ENCODE assay signal across 39 mouse cellular contexts in the genomic region with DNA sequence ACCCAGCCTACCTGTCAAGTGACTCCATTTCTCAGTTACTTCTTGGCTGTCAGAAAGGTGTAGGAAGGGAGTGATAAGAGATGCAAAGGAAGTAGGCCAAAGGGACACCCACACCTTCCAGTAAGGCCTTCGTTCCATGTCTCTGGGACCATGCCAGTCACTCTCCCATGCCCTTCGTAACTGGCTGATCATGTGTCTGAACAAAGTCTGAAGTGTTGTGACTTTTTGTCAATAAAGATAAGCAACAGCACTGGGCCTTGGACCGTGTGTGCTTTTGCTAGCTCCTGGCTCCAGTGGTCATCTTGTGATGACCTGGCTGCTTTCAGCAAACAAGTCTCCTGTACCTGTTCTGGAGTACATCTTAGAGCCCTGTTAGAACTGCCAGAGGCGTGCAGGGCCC. TPM values are rescaled to one million over a fixed set of nuclear protein-coding genes. Genes with fewer than 3 reads are reported as not detected.
DNase-seq lines count a peak whose midpoint lies in the region; ATAC-seq and TF ChIP-seq lines count a peak whose summit lies in the region.
"Had no signal": no experiment of that assay in that cellular context is flagged by ENCODE, and none has a peak within 500 bp of the region (broad histone marks: within the 10 kb centered on the region; RNA-seq: fewer than 3 reads in every experiment).

No protein-coding gene starts in this region.

- H3K36me3 ChIP-seq in forebrain, embryonic 10.5 days (replicated peaks): peaks cover 58% of the 10 kb centered on the region
- peaks cover 47% of the 10 kb centered on the region for H3K36me3 ChIP-seq in forebrain, embryonic 14.5 days (ENCODE audit: control insufficient read depth, insufficient read depth, low read length)
- peaks cover 12% of the 10 kb centered on the region; the same call in 1 of the 2 replicates for H3K36me3 ChIP-seq in liver, adult 2 months (ENCODE audit: control insufficient read depth, insufficient read depth, low read length)
- H3K36me3 ChIP-seq in liver, embryonic 12.5 days: peaks cover 41% of the 10 kb centered on the region
- H3K36me3 ChIP-seq in intestine, postnatal 0 days (ENCODE audit: control insufficient read depth, insufficient read depth): peaks cover 44% of the 10 kb centered on the region
- peaks cover 9% of the 10 kb centered on the region; the same call in 1 of the 2 replicates for H3K36me3 ChIP-seq in stomach, embryonic 16.5 days (ENCODE audit: control insufficient read depth, insufficient read depth, low read length)

- ATAC-seq in forebrain, embryonic 14.5 days: no peak
- no peak for ATAC-seq in liver, embryonic 12.5 days
- peak; percentile 78 for ATAC-seq in intestine, postnatal 0 days
- peak; percentile 9; the same call in 1 of the 2 replicates for ATAC-seq in stomach, embryonic 16.5 days (ENCODE audit: insufficient read depth, low FRiP score)
- ATAC-seq: forebrain, embryonic 13.5 days; midbrain, embryonic 15.5 days; Patski had no signal

- peaks cover 30% of the 10 kb centered on the region for H3K4me1 ChIP-seq in forebrain, embryonic 10.5 days
- peaks cover 3% of the 10 kb centered on the region; the same call in 1 of the 2 replicates for H3K4me1 ChIP-seq in forebrain, embryonic 14.5 days (ENCODE audit: control insufficient read depth, insufficient read depth, low read length)
- peaks cover 43% of the 10 kb centered on the region for H3K4me1 ChIP-seq in liver, adult 2 months (ENCODE audit: control insufficient read depth, insufficient read depth, low read length)
- H3K4me1 ChIP-seq in liver, embryonic 12.5 days: peaks cover 23% of the 10 kb centered on the region
- peaks cover 4% of the 10 kb centered on the region; the same call in 1 of the 2 replicates for H3K4me1 ChIP-seq in intestine, postnatal 0 days (replicated peaks; ENCODE audit: control insufficient read depth, insufficient read depth, low read length)
- peaks cover 9% of the 10 kb centered on the region for H3K4me1 ChIP-seq in stomach, embryonic 16.5 days (ENCODE audit: control insufficient read depth, insufficient read depth, low read length)

- H3K79me2 ChIP-seq in liver, adult 2 months (ENCODE audit: control insufficient read depth, insufficient read depth, low read length): no peaks in the 10 kb centered on the region

- no peak overlapping the region for H3K9ac ChIP-seq in forebrain, embryonic 14.5 days (ENCODE audit: low read length)
- no peak overlapping the region for H3K9ac ChIP-seq in liver, adult 2 months (ENCODE audit: low read depth, low read length)
- no peak overlapping the region for H3K9ac ChIP-seq in liver, embryonic 12.5 days
- no peak overlapping the region for H3K9ac ChIP-seq in intestine, postnatal 0 days (ENCODE audit: low read depth, low read length)
- H3K9ac ChIP-seq in stomach, embryonic 16.5 days (ENCODE audit: low read length): no peak overlapping the region
- H3K9ac ChIP-seq: embryonic facial prominence, embryonic 15.5 days; forebrain, embryonic 13.5 days; heart, embryonic 12.5 days; hindbrain, embryonic 13.5 days; lung, embryonic 14.5 days; midbrain, embryonic 15.5 days had no signal

- TF ChIP-seq CTCF in liver, adult 2 months (IDR thresholded peaks at IDR 0.05; ENCODE audit: low read depth, low read length): no peak
- TF ChIP-seq CTCF in intestine, postnatal 0 days (IDR thresholded peaks at IDR 0.05; ENCODE audit: low read depth): no peak

- WGBS in forebrain, embryonic 10.5 days: 86% methylated on average over 4 of the region's 4 CpGs
- 82% methylated on average over 4 of the region's 4 CpGs for WGBS in forebrain, embryonic 14.5 days
- WGBS in liver, adult 2 months: 21% methylated on average over 4 of the region's 4 CpGs
- 54% methylated on average over 4 of the region's 4 CpGs for WGBS in liver, embryonic 12.5 days (ENCODE audit: insufficient replicate concordance)
- 50% methylated on average over 4 of the region's 4 CpGs for WGBS in intestine, postnatal 0 days
- 58% methylated on average over 4 of the region's 4 CpGs for WGBS in stomach, embryonic 16.5 days

- no peaks in the 10 kb centered on the region for H3K27me3 ChIP-seq in forebrain, embryonic 10.5 days (ENCODE audit: poor library complexity, severe bottlenecking)
- H3K27me3 ChIP-seq in forebrain, embryonic 14.5 days (replicated peaks; ENCODE audit: control insufficient read depth, insufficient read depth, low read length): no peaks in the 10 kb centered on the region
- no peaks in the 10 kb centered on the region for H3K27me3 ChIP-seq in liver, adult 2 months (ENCODE audit: control insufficient read depth, insufficient read depth, low read length)
- H3K27me3 ChIP-seq in liver, embryonic 12.5 days (replicated peaks): peaks cover 44% of the 10 kb centered on the region
- no peaks in the 10 kb centered on the region for H3K27me3 ChIP-seq in intestine, postnatal 0 days (replicated peaks; ENCODE audit: control insufficient read depth, insufficient read depth, low read length)
- no peaks in the 10 kb centered on the region for H3K27me3 ChIP-seq in stomach, embryonic 16.5 days (ENCODE audit: control insufficient read depth, insufficient read depth, low read length)
- H3K27me3 ChIP-seq: embryonic facial prominence, embryonic 15.5 days; heart, embryonic 12.5 days; midbrain, embryonic 15.5 days; Patski had no signal

- H3K9me3 ChIP-seq in forebrain, embryonic 10.5 days: no peaks in the 10 kb centered on the region
- H3K9me3 ChIP-seq in forebrain, embryonic 14.5 days (replicated peaks; ENCODE audit: control insufficient read depth, low read length): no peaks in the 10 kb centered on the region
- H3K9me3 ChIP-seq in liver, embryonic 12.5 days (replicated peaks): no peaks in the 10 kb centered on the region
- H3K9me3 ChIP-seq in intestine, postnatal 0 days (ENCODE audit: control insufficient read depth): no peaks in the 10 kb centered on the region
- H3K9me3 ChIP-seq in stomach, embryonic 16.5 days (replicated peaks; ENCODE audit: control insufficient read depth, low read length): no peaks in the 10 kb centered on the region
- H3K9me3 ChIP-seq: embryonic facial prominence, embryonic 10.5 days; embryonic facial prominence, embryonic 15.5 days; forebrain, embryonic 13.5 days; heart, embryonic 12.5 days; hindbrain, embryonic 13.5 days; midbrain, embryonic 10.5 days; midbrain, embryonic 15.5 days had no signal

- no peak for TF ChIP-seq POLR2A in liver, adult 2 months (IDR thresholded peaks at IDR 0.05; ENCODE audit: extremely low read depth, insufficient read depth, low read length)

- H3K4me3 ChIP-seq in forebrain, embryonic 10.5 days: no peak overlapping the region
- no peak overlapping the region for H3K4me3 ChIP-seq in forebrain, embryonic 14.5 days (ENCODE audit: low read depth, low read length)
- H3K4me3 ChIP-seq in liver, adult 2 months (ENCODE audit: insufficient read depth, low read depth, low read length): no peak overlapping the region
- no peak overlapping the region for H3K4me3 ChIP-seq in liver, embryonic 12.5 days
- H3K4me3 ChIP-seq in intestine, postnatal 0 days (ENCODE audit: low read depth, low read length): no peak overlapping the region
- no peak overlapping the region for H3K4me3 ChIP-seq in stomach, embryonic 16.5 days (replicated peaks; ENCODE audit: low read length)
- H3K4me3 ChIP-seq: embryonic facial prominence, embryonic 10.5 days; embryonic facial prominence, embryonic 15.5 days; forebrain, embryonic 13.5 days; heart, embryonic 12.5 days; hindbrain, embryonic 13.5 days; layer of hippocampus, adult 2 months; left cerebral cortex, adult 2 months; midbrain, embryonic 10.5 days; midbrain, embryonic 15.5 days had no signal

- H3K27ac ChIP-seq in forebrain, embryonic 10.5 days: 0 out of 2 replicates have a peak overlapping the region, but pooled peaks have one; percentile 40
- H3K27ac ChIP-seq in forebrain, embryonic 14.5 days (ENCODE audit: low read depth, low read length): no peak overlapping the region
- peak overlapping the region; percentile 79 for H3K27ac ChIP-seq in liver, adult 2 months (replicated peaks; ENCODE audit: insufficient read depth, low read depth, low read length)
- no peak overlapping the region for H3K27ac ChIP-seq in liver, embryonic 12.5 days
- peak overlapping the region; percentile 71 for H3K27ac ChIP-seq in intestine, postnatal 0 days (ENCODE audit: low read depth, low read length)
- no peak overlapping the region for H3K27ac ChIP-seq in stomach, embryonic 16.5 days (ENCODE audit: low read length)
- H3K27ac ChIP-seq: embryonic facial prominence, embryonic 10.5 days; embryonic facial prominence, embryonic 15.5 days; forebrain, embryonic 13.5 days; hindbrain, embryonic 13.5 days; layer of hippocampus, adult 2 months; left cerebral cortex, adult 2 months; midbrain, embryonic 10.5 days; midbrain, embryonic 15.5 days had no signal

- no peak overlapping the region for H3K4me2 ChIP-seq in forebrain, embryonic 14.5 days (ENCODE audit: low read length)
- H3K4me2 ChIP-seq in liver, embryonic 12.5 days: no peak overlapping the region
- H3K4me2 ChIP-seq in intestine, postnatal 0 days (replicated peaks; ENCODE audit: low read depth): no peak overlapping the region
- H3K4me2 ChIP-seq in stomach, embryonic 16.5 days (ENCODE audit: low read depth, low read length): no peak overlapping the region
- H3K4me2 ChIP-seq: embryonic facial prominence, embryonic 15.5 days; forebrain, embryonic 13.5 days; heart, embryonic 12.5 days; hindbrain, embryonic 13.5 days; lung, embryonic 14.5 days; midbrain, embryonic 15.5 days had no signal

- no peak for DNase-seq in forebrain, embryonic 10.5 days (ENCODE audit: extremely low spot score, low spot score)
- no peak for DNase-seq in forebrain, embryonic 14.5 days (ENCODE audit: low spot score)
- DNase-seq in liver, adult 2 months (ENCODE audit: extremely low read depth, low read depth, low spot score): peak; percentile 99
- no peak for DNase-seq in spleen, postnatal 4 days (ENCODE audit: low spot score in 2 of 2)
- no peak for DNase-seq in testis, postnatal 10 days (ENCODE audit: low spot score)
- DNase-seq: adrenal gland, postnatal 10 days; cerebellum, adult 8-10 months; gastrocnemius, postnatal 25 days; heart, postnatal 4 days; kidney, adult 18-20 months; kidney, postnatal 25 days; lung, embryonic 14.5 days; right cerebral cortex, postnatal 4 days; thymus, adult 18-20 months; thymus, postnatal 25 days had no signal

RNA-seq across cellular contexts. Expression of a gene that starts 7.5 kb away (rescaled TPM):
- polyA plus RNA-seq in forebrain, embryonic 10.5 days (2016; fragmentation: Nextera tagmentation; extraction: Ambion mirVana): 0.15 and 0.19 TPM in 2 replicates
- not detected in 2 replicates for polyA plus RNA-seq in forebrain, embryonic 14.5 days (2014; fragmentation: Nextera tagmentation; extraction: Ambion mirVana)
- total RNA-seq in liver, adult 2 months (2014; rRNA removed): 0.74 and 0.94 TPM in 2 replicates
- 2.0 and 4.0 TPM in 2 replicates for polyA plus RNA-seq in liver, adult 2 months (2012; rRNA removed)
- 0.18 and 0.22 TPM in 2 replicates for polyA plus RNA-seq in liver, embryonic 12.5 days (2016; fragmentation: Nextera tagmentation; extraction: Ambion mirVana)
- 0.64 and 1.1 TPM in 2 replicates for polyA plus RNA-seq in intestine, postnatal 0 days (2015; fragmentation: Nextera tagmentation; extraction: Ambion mirVana)
- 0.22 and 0.26 TPM in 2 replicates for polyA plus RNA-seq in stomach, embryonic 16.5 days (2015; fragmentation: Nextera tagmentation; extraction: Ambion mirVana)
- total RNA-seq: gastrocnemius, adult 18-20 months; gastrocnemius, postnatal 25 days; heart, adult 18-20 months; heart, postnatal 4 days; layer of hippocampus, adult 2 months; layer of hippocampus, postnatal 14 days; left cerebral cortex, postnatal 36 days; megakaryocyte progenitor cell, adult 5-6 weeks; MEL; neutrophil, adult 5-6 weeks had no signal
- polyA plus RNA-seq: cortical plate, adult 2 months; embryonic facial prominence, embryonic 15.5 days; forebrain, embryonic 13.5 days; hindbrain, embryonic 13.5 days; lung, embryonic 14.5 days; midbrain, embryonic 15.5 days; neural tube, embryonic 11.5 days; Patski; stomach, embryonic 14.5 days had no signal

RNA-seq across cellular contexts. Expression of a gene that starts 12.9 kb away (rescaled TPM):
- polyA plus RNA-seq in forebrain, embryonic 10.5 days (2016; fragmentation: Nextera tagmentation; extraction: Ambion mirVana): 8.9 and 10.3 TPM in 2 replicates
- polyA plus RNA-seq in forebrain, embryonic 14.5 days (2014; fragmentation: Nextera tagmentation; extraction: Ambion mirVana): 17.8 and 17.9 TPM in 2 replicates
- 10.0 and 14.2 TPM in 2 replicates for total RNA-seq in liver, adult 2 months (2014; rRNA removed)
- 18.2 and 21.1 TPM in 2 replicates for polyA plus RNA-seq in liver, adult 2 months (2012; rRNA removed)
- polyA plus RNA-seq in liver, embryonic 12.5 days (2016; fragmentation: Nextera tagmentation; extraction: Ambion mirVana): 8.6 and 9.3 TPM in 2 replicates
- 17.5 and 18.6 TPM in 2 replicates for polyA plus RNA-seq in intestine, postnatal 0 days (2015; fragmentation: Nextera tagmentation; extraction: Ambion mirVana)
- polyA plus RNA-seq in stomach, embryonic 16.5 days (2015; fragmentation: Nextera tagmentation; extraction: Ambion mirVana): 3.2 and 3.6 TPM in 2 replicates

RNA-seq across cellular contexts. Expression of a gene that starts 13.1 kb away (rescaled TPM):
- 877 and 886 TPM in 2 replicates for polyA plus RNA-seq in forebrain, embryonic 10.5 days (2016; fragmentation: Nextera tagmentation; extraction: Ambion mirVana)
- polyA plus RNA-seq in forebrain, embryonic 14.5 days (2014; fragmentation: Nextera tagmentation; extraction: Ambion mirVana): 768 and 904 TPM in 2 replicates
- total RNA-seq in liver, adult 2 months (2014; rRNA removed): 480 and 648 TPM in 2 replicates
- 103 and 134 TPM in 2 replicates for polyA plus RNA-seq in liver, adult 2 months (2012; rRNA removed)
- polyA plus RNA-seq in liver, embryonic 12.5 days (2016; fragmentation: Nextera tagmentation; extraction: Ambion mirVana): 624 and 630 TPM in 2 replicates
- polyA plus RNA-seq in intestine, postnatal 0 days (2015; fragmentation: Nextera tagmentation; extraction: Ambion mirVana): 1,235 and 1,272 TPM in 2 replicates
- 746 and 843 TPM in 2 replicates for polyA plus RNA-seq in stomach, embryonic 16.5 days (2015; fragmentation: Nextera tagmentation; extraction: Ambion mirVana)

RNA-seq across cellular contexts. Expression of a gene that starts 29.3 kb away (rescaled TPM):
- 275 and 277 TPM in 2 replicates for polyA plus RNA-seq in forebrain, embryonic 10.5 days (2016; fragmentation: Nextera tagmentation; extraction: Ambion mirVana)
- 203 and 253 TPM in 2 replicates for polyA plus RNA-seq in forebrain, embryonic 14.5 days (2014; fragmentation: Nextera tagmentation; extraction: Ambion mirVana)
- 54.7 and 67.2 TPM in 2 replicates for total RNA-seq in liver, adult 2 months (2014; rRNA removed)
- polyA plus RNA-seq in liver, adult 2 months (2012; rRNA removed): 67.5 and 70.0 TPM in 2 replicates
- polyA plus RNA-seq in liver, embryonic 12.5 days (2016; fragmentation: Nextera tagmentation; extraction: Ambion mirVana): 116 and 120 TPM in 2 replicates
- 143 and 145 TPM in 2 replicates for polyA plus RNA-seq in intestine, postnatal 0 days (2015; fragmentation: Nextera tagmentation; extraction: Ambion mirVana)
- polyA plus RNA-seq in stomach, embryonic 16.5 days (2015; fragmentation: Nextera tagmentation; extraction: Ambion mirVana): 160 and 162 TPM in 2 replicates

RNA-seq across cellular contexts. Expression of a gene that starts 29.5 kb away (rescaled TPM):
- 0.19 and 0.20 TPM in 2 replicates for polyA plus RNA-seq in forebrain, embryonic 10.5 days (2016; fragmentation: Nextera tagmentation; extraction: Ambion mirVana)
- polyA plus RNA-seq in forebrain, embryonic 14.5 days (2014; fragmentation: Nextera tagmentation; extraction: Ambion mirVana): 0.12 TPM in 1 of 2 replicates, not detected in the other
- 23.0 and 36.3 TPM in 2 replicates for total RNA-seq in liver, adult 2 months (2014; rRNA removed)
- 49.1 and 101 TPM in 2 replicates for polyA plus RNA-seq in liver, adult 2 months (2012; rRNA removed)
- 0.08 and 0.10 TPM in 2 replicates for polyA plus RNA-seq in liver, embryonic 12.5 days (2016; fragmentation: Nextera tagmentation; extraction: Ambion mirVana)
- polyA plus RNA-seq in intestine, postnatal 0 days (2015; fragmentation: Nextera tagmentation; extraction: Ambion mirVana): 3.0 and 3.4 TPM in 2 replicates
- 2.8 and 3.7 TPM in 2 replicates for polyA plus RNA-seq in stomach, embryonic 16.5 days (2015; fragmentation: Nextera tagmentation; extraction: Ambion mirVana)
- total RNA-seq: gastrocnemius, adult 18-20 months; gastrocnemius, postnatal 25 days; layer of hippocampus, adult 2 months; layer of hippocampus, postnatal 14 days; left cerebral cortex, adult 2 months; left cerebral cortex, postnatal 36 days; megakaryocyte progenitor cell, adult 5-6 weeks; MEL had no signal
- polyA plus RNA-seq: cortical plate, adult 2 months; forebrain, embryonic 13.5 days; frontal cortex, adult 2 months; heart, embryonic 12.5 days had no signal

Comparison
In these comparisons a context has a peak if more than half of its experiments do, and no peak if none do; other contexts are left out.
1. H3K27ac ChIP-seq: peak in forebrain, embryonic 10.5 days (single experiment), liver, adult 2 months (single experiment) and intestine, postnatal 0 days (single experiment); none in forebrain, embryonic 14.5 days (single experiment), liver, embryonic 12.5 days (single experiment) and stomach, embryonic 16.5 days (single experiment).
2. ATAC-seq: peak in intestine, postnatal 0 days (single experiment) and stomach, embryonic 16.5 days (single experiment); none in forebrain, embryonic 14.5 days (single experiment) and liver, embryonic 12.5 days (single experiment).